Mouse (Mus musculus): ENCODE results near the gene Naa35. TPM values are rescaled to one million over a fixed set of nuclear protein-coding genes. Genes with fewer than 3 reads are reported as not detected.

Gene Naa35
- polyA plus RNA-seq, 1 experiment: 57.0 TPM

DNA sequence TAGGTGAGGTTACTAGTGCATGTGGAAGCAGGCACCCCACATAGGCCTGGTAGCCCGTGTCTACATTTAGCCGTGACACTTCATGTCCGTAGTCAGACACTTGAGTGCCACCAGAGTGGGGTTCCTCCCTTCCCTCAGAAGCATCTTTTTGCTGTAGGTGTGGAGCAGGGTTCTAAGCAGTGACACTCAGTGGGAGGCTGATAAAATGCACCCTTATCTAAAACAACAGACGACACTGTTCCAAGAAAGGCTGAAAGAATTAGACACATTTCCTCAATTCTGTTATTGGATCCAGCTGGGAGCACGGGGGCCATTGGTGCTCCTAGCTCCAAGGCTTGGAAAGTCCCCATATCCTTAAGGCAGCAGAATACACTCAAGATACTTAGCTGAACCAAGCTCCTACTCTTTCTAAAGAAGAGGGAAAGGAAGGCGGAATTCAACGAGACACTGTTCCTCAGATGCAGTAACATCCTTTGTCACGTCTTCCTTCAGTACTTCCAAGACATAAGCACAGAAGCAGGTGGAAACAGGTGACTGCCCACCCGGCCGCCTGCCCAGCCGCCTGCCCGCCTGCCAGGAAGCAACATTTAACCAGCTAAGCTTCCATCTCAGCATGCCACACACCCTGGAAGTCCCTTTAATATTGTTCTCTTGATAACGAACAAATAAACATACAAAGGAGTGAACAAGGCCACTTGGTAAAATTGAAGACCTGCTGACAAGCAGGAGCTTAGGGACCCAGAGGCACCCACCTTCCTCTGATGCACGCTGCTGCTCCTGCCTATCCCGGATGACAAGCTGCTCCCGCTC lies 54.5 kb downstream of the Naa35 start:
- Histone ChIP-seq H3K4me1 (ENCODE audit: control insufficient read depth, insufficient read depth, insufficient read length, low read length) (no peaks in the 10 kb centered on the region), H3K4me3 (ENCODE audit: insufficient read depth, low read depth, low read length) (no peak overlapping the region), H3K27ac (replicated peaks; ENCODE audit: low read depth, low read length) (no peak overlapping the region)

DNA sequence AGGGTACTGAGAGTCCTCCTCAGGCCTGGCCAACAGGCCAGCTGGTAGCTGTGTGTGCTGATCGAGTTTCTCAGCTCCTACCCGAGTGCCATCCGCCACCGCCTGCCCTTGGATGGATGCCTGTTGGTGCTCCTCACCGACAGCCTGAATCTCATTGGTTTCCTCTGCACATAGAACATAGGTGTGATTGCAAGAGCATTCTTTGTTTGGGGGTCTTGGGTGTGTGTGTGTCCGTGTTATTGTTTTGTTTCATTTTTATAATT lies 55.0 kb downstream of the Naa35 start:
- H3K4me3 ChIP-seq (ENCODE audit: insufficient read depth, low read depth, low read length): no peak overlapping the region

DNA sequence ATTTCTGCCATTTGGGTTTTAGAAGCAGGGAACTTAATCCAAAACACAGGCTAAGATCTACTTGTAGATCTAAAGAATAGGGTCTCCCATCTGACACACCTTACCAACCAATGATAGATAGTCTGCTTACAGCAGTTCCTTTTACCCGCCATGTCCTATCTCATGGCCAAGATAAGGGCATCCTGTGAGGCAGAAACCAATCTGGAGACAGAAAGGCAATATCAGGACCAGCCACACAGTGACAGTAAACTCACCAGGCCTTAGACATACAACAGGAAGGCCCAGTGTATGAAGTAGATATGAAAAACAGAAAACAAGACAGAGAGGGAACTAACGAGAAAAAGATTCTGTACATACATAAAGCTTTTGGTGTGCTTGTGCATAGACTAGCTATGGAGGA lies 57.8 kb downstream of the Naa35 start:
- no peak overlapping the region for H3K27ac ChIP-seq (replicated peaks; ENCODE audit: low read depth, low read length)
- H3K4me1 ChIP-seq (ENCODE audit: control insufficient read depth, insufficient read depth, insufficient read length, low read length): no peaks in the 10 kb centered on the region

More for the DNA sequence above, 55.0 kb downstream of the Naa35 start:
- Histone ChIP-seq H3K4me1 (ENCODE audit: control insufficient read depth, insufficient read depth, insufficient read length, low read length) (no peaks in the 10 kb centered on the region), H3K27ac (replicated peaks; ENCODE audit: low read depth, low read length) (no peak overlapping the region)

DNA sequence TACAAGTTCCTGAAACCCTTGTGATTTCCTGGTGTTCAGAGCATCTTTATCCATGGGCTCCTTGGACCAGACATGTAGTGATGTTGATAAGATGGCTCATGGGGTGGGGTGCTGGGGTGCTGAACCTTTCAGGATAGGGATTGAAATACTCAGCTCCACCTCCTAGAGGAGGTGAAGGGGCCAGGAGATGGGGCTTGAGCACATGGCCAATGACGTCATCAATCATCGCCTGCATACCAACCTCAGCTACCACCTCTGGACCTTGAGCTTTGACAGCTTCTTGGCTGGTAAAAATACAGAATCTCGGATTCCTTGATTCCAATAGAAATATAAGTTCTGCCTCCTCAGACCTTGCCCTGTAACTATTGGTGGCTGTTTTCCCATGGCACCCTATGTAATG lies 60.4 kb downstream of the Naa35 start:
- no peaks in the 10 kb centered on the region for H3K4me1 ChIP-seq (ENCODE audit: control insufficient read depth, insufficient read depth, insufficient read length, low read length)
- no peak overlapping the region for H3K4me3 ChIP-seq (ENCODE audit: insufficient read depth, low read depth, low read length)
- no peak overlapping the region for H3K27ac ChIP-seq (replicated peaks; ENCODE audit: low read depth, low read length)

More for the DNA sequence above, 57.8 kb downstream of the Naa35 start:
- H3K4me3 ChIP-seq (ENCODE audit: insufficient read depth, low read depth, low read length): no peak overlapping the region

DNA sequence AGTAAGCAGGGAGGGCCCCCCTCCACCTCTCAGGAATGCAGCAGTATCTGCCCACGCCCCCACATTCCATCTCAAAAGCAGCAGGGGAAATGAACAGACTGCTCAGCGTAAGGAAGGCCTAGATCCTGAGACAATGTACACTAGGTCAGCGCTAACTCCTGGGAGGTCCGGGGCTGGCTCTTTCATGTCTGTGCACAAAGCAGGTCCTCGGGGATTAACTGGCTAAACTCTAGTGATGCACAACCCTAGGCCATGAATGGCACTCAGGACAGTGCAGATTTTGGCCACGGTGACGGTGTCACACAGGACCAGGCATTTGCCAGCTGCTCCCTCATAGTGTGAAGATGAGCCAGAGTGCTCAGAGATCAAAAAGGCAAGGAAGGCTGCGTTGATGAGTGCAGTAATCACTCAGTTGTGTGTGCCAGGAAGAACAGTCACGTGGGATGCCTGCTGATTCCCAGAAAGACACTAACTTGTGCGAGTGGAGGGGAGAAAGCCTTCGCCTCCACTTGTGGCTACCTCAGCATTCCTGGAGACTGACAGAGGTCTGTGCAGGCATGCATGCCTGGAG lies 61.7 kb downstream of the Naa35 start:
- H3K27ac ChIP-seq (replicated peaks; ENCODE audit: low read depth, low read length): no peak overlapping the region
- H3K4me1 ChIP-seq (ENCODE audit: control insufficient read depth, insufficient read depth, insufficient read length, low read length): no peaks in the 10 kb centered on the region
- H3K4me3 ChIP-seq (ENCODE audit: insufficient read depth, low read depth, low read length): no peak overlapping the region

DNA sequence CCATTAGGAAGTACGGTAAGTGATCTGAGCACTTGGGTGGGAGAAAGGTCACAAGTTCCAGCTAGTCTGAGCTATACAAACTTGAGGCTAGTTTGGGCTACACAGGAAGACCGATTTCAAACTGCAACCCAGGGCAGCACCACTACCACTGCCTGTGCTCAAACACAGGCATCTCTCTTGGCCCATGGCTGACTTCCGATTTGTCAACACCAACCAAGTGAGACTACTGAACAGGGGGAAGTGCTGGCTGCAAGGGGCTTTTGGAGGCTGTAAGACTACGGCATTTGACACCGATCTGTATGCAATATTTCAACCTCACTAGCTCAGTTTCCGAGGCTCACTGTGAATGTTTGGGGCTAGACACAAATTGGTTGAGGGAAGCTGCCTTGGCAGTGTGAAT lies 62.4 kb downstream of the Naa35 start:
- no peaks in the 10 kb centered on the region for H3K4me1 ChIP-seq (ENCODE audit: control insufficient read depth, insufficient read depth, insufficient read length, low read length)
- H3K4me3 ChIP-seq (ENCODE audit: insufficient read depth, low read depth, low read length): no peak overlapping the region
- H3K27ac ChIP-seq (replicated peaks; ENCODE audit: low read depth, low read length): no peak overlapping the region

DNA sequence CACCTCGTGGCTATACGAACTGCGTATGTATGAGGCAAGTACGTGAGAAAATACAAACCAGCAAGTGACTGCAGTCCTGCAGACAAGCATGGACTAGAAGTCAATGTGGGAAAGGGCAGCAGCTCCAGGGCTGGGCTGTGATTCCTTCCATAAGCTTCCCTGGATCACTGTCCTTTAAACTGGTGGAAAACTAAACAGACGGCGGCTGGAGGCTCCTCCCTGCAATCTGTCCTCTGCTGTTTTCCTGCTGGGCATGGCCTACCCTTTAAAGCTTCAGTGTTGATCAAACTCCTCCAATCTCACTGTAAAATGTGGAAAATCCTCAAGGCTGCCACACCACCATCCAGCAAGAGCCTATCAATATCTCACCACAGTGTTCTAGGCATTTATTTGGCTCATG lies 63.5 kb downstream of the Naa35 start:
- Histone ChIP-seq H3K4me1 (ENCODE audit: control insufficient read depth, insufficient read depth, insufficient read length, low read length) (no peaks in the 10 kb centered on the region), H3K4me3 (ENCODE audit: insufficient read depth, low read depth, low read length) (no peak overlapping the region), H3K27ac (replicated peaks; ENCODE audit: low read depth, low read length) (no peak overlapping the region)

DNA sequence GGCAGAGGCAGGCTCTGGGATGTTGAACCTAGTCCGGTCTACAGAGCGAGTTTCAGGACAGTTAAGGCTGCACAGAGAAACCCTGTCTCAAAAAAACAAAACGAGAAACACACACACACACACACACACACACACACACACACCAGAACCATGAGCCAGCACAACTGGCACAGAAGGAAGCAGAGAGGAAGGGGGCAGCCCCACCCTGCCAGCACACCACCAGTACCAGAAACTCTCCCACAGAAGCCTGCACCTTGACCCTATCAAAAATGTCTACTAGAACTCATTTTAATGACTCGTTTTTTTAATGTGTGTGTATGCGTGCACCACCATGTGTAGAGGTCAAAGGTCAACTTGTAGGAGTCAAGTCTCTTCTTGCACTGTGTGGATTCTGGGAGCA lies 64.7 kb downstream of the Naa35 start:
- no peak overlapping the region for H3K4me3 ChIP-seq (ENCODE audit: insufficient read depth, low read depth, low read length)
- no peaks in the 10 kb centered on the region for H3K4me1 ChIP-seq (ENCODE audit: control insufficient read depth, insufficient read depth, insufficient read length, low read length)
- H3K27ac ChIP-seq (replicated peaks; ENCODE audit: low read depth, low read length): no peak overlapping the region

DNA sequence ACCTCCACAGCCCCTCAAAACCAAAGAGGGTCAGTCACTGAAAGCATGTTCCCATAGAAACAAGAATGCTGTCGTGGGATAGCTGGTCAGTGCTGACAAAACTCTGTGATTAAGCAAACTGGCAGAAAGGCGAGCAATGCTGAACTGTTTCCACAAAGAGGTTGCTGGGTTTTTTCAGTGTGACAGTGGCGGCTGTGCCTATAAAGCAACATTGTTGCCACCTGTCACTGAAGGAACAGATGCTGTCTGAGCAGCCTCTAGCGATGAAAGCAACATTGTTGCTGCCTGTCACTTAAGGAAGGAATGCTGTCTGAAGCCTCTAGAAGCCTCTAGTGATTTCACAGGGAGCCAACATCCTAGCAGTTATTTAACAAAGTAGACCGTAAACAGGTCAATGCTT lies 67.6 kb downstream of the Naa35 start:
- Histone ChIP-seq H3K4me3 (ENCODE audit: insufficient read depth, low read depth, low read length) (no peak overlapping the region), H3K4me1 (ENCODE audit: control insufficient read depth, insufficient read depth, insufficient read length, low read length) (no peaks in the 10 kb centered on the region), H3K27ac (replicated peaks; ENCODE audit: low read depth, low read length) (no peak overlapping the region)

DNA sequence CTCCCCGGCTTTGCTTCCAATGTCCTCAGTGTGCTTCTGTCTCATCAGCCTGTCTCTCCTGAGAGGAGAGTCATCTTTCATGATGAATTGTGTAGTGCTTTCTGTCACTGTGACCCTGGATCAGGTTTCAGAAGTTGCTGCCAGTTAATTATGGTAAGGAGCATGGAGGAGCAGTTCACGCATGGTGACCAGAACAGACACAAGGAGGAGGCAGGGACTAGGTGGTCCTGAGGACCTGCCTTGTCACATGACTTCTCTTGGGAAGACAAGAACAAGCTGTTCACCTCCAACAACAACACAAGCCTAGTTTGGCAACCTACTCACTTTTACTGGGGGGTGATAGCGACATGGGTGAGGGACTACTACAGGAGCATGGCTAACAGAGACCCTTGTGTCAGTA lies 68.1 kb downstream of the Naa35 start:
- no peak overlapping the region for H3K4me3 ChIP-seq (ENCODE audit: insufficient read depth, low read depth, low read length)
- no peak overlapping the region for H3K27ac ChIP-seq (replicated peaks; ENCODE audit: low read depth, low read length)
- no peaks in the 10 kb centered on the region for H3K4me1 ChIP-seq (ENCODE audit: control insufficient read depth, insufficient read depth, insufficient read length, low read length)

DNA sequence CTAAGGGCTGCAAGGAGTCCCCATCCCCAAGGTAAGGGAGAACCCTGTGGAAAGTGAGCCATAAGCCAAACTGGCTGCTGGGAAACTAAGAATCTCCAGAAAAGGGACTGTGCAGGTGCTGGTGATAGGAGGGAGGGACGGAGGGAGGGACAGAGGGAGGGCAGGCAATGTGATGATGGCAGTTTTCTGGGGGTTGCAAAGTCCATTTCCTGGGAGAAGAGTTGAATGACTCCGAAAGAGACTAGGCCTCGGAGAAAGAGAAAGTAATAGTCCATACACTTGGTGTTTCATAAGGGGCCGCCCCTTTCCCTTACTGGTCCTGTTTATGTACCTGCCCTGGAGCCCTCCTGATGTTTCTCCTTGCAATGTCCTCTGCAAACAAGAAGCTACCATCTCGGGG lies 69.4 kb downstream of the Naa35 start:
- Histone ChIP-seq H3K4me1 (ENCODE audit: control insufficient read depth, insufficient read depth, insufficient read length, low read length) (no peaks in the 10 kb centered on the region), H3K27ac (replicated peaks; ENCODE audit: low read depth, low read length) (no peak overlapping the region), H3K4me3 (ENCODE audit: insufficient read depth, low read depth, low read length) (no peak overlapping the region)

DNA sequence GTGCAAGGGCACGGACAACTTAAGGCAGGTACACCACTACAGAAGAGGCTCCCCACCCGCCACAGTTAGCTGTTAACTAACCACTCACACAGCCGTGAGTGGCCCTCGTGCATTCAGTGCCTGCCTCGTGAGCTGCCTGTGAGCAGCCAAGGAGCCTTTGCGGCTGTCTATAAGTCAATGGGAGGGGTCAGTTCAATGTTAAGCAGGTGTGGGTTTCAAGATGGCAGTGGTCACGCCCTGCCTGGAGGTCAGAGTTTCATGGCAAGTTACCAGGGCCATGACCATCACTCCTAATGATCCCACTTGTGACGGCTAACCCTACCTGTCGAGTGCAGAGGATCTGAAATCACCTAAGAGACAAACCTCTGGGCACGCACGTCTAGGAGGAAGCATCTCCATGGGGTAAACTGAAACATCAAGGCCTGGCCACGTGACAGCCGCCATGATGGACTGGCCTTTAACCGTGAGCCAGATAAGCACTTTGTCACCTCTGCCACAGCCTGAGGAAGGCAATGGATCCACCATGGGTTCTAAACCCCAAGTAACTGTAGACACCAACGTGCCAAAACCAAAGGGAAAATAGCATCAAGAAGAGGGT lies 70.8 kb downstream of the Naa35 start:
- Histone ChIP-seq H3K4me1 (ENCODE audit: control insufficient read depth, insufficient read depth, insufficient read length, low read length) (no peaks in the 10 kb centered on the region), H3K4me3 (ENCODE audit: insufficient read depth, low read depth, low read length) (no peak overlapping the region), H3K27ac (replicated peaks; ENCODE audit: low read depth, low read length) (no peak overlapping the region)

DNA sequence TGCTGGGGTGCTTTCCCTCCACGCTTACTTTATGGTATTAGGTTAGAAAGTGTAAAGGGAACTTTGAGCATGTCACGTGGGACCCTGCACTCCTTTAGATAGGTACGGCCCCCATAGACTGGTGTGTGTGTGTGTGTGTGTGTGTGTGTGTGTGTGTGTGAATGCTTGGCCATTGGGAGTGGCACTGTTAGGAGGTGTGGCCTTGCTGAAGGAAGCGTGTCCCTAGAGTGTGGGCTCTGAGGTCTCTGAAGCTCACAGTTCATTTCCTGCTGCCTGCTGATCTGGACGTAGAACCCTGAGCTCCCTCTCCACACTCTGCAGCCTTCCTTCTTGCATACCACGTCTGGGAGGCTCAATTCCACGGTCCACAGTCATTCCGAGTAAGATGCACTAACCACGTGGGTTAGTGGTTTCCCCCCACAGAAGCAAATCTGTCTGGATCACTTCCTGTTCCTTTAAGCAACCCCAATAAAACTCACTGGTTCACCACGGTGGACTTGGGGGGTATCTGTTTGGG lies 71.3 kb downstream of the Naa35 start:
- Histone ChIP-seq H3K27ac (replicated peaks; ENCODE audit: low read depth, low read length) (no peak overlapping the region), H3K4me3 (ENCODE audit: insufficient read depth, low read depth, low read length) (no peak overlapping the region), H3K4me1 (ENCODE audit: control insufficient read depth, insufficient read depth, insufficient read length, low read length) (no peaks in the 10 kb centered on the region)

DNA sequence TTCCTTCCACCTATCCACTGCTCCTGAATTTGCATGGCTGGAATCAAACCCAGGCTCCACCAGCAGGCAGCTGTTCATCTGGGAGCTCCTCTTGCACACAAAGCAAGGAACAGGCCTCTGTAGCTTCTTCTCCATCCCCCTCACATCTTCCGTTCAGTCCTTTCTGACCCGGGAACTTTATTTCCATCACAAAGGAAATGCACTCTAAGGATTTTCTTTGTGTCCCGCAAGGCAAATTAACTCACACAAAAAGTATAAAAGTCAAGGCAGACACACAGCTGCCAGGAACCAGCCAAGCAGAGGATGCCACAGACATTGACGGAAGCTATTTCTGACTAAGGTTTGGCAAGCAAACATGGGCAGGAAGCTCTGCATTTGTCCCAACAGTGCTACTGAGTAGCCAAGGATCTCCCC lies 71.9 kb downstream of the Naa35 start:
- Histone ChIP-seq H3K27ac (replicated peaks; ENCODE audit: low read depth, low read length) (no peak overlapping the region), H3K4me3 (ENCODE audit: insufficient read depth, low read depth, low read length) (no peak overlapping the region), H3K4me1 (ENCODE audit: control insufficient read depth, insufficient read depth, insufficient read length, low read length) (no peaks in the 10 kb centered on the region)

DNA sequence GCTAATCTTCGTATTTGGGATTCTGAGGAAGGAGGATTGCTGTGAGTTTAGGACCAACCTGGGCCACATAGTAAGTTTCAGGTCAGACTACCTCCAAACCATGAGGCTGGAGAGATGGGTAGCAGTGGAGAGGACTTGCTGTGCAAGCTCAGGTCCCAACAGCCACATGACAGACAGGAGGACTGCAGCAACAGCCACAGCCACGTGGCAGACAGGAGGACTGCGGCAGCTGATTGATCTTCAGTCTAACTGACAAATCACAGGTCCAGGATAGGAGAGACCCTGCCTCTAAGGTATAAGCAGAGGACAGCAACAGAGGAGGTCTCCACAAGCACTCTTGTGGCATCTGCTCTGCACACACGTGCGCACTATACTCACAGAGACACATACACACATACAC lies 72.7 kb downstream of the Naa35 start:
- H3K27ac ChIP-seq (replicated peaks; ENCODE audit: low read depth, low read length): no peak overlapping the region
- no peak overlapping the region for H3K4me3 ChIP-seq (ENCODE audit: insufficient read depth, low read depth, low read length)
- H3K4me1 ChIP-seq (ENCODE audit: control insufficient read depth, insufficient read depth, insufficient read length, low read length): no peaks in the 10 kb centered on the region

DNA sequence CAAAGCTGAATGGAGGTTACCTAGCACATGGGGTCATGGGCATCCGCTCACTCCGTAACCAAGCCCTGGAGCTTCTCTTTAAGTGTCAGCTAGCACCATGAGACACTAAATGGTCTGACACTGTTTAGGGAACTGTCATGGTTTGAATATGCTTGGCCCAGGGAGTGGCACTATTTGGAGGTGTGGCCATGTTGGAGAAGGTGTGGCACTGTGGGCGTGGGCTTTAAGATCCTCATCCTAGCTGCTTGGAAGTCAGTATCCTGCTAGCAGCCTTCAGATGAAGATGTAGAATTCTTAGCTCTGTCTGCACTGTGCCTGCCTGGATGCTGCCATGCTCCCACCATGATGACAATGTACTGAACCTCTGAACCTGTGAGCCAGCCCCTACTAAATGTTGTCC lies 75.3 kb downstream of the Naa35 start:
- H3K4me3 ChIP-seq (ENCODE audit: insufficient read depth, low read depth, low read length): no peak overlapping the region
- H3K4me1 ChIP-seq (ENCODE audit: control insufficient read depth, insufficient read depth, insufficient read length, low read length): no peaks in the 10 kb centered on the region
- no peak overlapping the region for H3K27ac ChIP-seq (replicated peaks; ENCODE audit: low read depth, low read length)
